Mouse (Mus musculus): ENCODE measurements at regions not wholly inside any gene's neighbourhood (a gene's known extent, or its start where the extent isn't known, plus 50 kb on each side); places are given as distances from the start of the nearest gene placed in this dataset.

GRCm38 (mm10) chr2:56083226-56083625, 647.5 kb downstream of the Kcnj3 start:
- DNase-seq, result no peak

DNA sequence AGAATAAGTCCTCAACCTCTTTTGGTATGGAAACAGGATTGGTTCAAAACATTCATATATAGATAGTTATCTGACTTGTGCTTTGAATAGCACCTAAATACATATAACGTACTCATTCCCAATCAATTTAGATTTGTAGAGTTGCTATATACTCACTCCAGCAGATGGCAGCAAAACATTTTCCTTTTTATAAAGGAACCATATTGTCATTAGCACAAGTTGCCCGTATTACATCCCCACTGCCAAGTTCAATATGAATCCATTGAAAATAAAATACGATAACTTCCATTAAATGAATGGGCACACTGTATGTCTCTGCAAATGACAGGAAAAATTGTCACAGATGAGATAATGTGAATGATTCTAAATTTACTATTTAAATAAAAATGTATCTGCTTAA, 673.8 kb downstream of the Kcnj3 start:
- DNase-seq, result no peak

- no peak for DNase-seq
These were observed 674.2 kb downstream of the Kcnj3 start for GRCm38 (mm10) chr2:56109975-56110374.

- DNase-seq, result peak; percentile 7
These were observed 678.7 kb downstream of the Kcnj3 start for GRCm38 (mm10) chr2:56114469-56114868.

GRCm38 (mm10) chr2:56119368-56119767, 683.6 kb downstream of the Kcnj3 start:
- DNase-seq, result no peak

DNA sequence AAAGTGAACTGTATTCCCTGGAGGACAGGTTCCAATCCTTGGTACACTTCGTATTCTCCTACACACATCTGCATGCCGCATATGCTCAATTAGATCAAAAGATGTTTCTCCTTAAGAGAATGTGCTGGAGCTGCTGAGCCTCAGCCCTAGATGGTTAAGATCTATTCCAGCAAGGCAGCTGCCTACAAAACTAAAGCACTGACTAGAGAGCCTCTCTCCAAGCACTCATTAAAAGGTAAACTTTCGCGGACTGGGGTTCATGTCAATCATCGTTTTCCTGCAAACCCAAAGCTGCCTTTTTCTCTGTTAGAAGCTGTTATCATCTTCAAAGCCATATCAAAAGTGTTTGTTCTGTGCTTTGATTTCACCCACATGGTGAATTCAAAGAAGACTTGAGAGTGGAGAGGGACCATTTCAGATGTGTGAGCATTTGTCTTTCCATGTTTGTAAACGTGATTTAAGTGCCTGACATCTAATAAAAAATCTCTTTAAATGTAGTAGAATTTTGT, 711.4 kb downstream of the Kcnj3 start:
- DNase-seq, result no peak

GRCm38 (mm10) chr2:56196449-56196848, 760.7 kb downstream of the Kcnj3 start:
- DNase-seq, result no peak

DNA sequence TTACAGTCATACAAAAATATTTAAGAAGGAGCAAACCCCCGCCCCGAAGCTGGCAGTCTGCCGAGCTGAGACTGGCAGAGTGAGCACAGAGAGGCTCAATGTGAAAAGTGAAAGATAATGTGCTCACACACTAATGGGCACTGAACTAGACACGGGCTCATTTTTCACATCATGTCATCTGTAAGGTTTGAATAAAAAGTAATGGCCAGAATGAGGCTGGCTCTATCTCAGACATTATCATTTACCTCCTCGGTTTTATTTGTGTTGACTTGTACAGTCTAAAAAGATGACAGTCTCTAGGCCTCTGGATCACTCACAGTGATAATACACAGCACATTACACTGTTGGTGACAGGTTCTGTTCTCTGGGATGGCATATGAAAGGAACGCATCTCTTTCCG, 791.7 kb downstream of the Kcnj3 start:
- no peak for DNase-seq

DNA sequence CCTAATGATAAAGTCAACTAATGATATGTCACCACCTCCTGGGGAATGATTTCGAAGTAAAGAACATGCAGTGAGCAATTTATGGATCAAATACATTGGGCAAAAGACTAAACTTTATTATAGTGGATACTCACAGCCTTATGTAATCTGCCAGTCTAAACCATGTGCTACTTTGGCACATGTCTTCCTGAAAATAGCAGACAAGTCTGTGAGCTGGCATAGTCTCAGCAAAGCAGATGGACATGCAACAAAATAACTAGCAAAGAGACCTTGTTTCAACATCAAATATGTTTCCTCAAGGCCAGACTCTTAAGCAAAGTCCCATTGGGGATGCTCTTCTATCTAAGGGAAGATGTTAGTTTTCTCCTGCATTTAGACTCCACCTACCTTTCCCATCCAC, 797.3 kb downstream of the Kcnj3 start:
- no peak for DNase-seq

GRCm38 (mm10) chr2:56257044-56257954, 821.5 kb downstream of the Kcnj3 start:
- no peak for DNase-seq

DNA sequence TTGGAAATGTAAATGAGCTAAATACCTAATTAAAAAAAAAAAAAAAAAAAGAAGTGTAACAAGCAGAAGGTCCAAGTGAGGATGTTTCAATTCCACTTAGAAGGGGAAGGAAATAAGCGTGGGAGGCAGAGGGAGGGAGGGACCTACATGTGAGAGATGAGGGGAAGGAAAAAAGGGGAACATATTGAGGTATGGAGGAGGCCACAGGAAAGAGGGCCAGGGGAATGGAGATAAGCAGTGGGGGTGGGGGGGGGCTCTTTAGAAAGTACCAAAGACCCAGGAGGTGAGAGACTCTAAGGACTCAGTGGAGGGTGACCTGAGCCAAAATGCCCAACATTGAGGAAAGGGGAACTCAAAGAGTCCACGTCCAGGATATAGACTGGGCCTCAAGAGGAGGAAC, 818.9 kb downstream of the Nr4a2 start:
- no peak for DNase-seq

GRCm38 (mm10) chr2:56321692-56322091, 802.1 kb downstream of the Nr4a2 start:
- no peak for DNase-seq

DNA sequence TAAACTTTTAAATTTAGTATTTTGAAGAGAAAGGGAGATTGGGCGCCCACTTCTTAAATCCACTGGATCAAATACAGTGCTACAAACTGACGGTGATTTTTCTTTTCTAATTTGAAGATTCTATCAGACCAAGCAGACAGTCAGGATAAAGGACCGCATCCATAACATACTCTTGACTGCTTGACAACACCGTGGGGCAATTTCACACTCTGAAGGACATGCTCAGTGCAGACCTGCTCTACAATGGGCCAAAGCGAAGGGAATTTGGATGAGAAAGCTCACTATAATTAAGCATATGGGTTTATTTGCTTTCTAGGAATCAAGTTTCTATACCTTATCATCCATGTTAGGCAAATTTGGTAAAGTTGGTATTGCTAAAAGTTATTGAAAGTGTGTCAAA, 801.3 kb downstream of the Nr4a2 start:
- DNase-seq, result no peak

GRCm38 (mm10) chr2:56335974-56336373, 787.8 kb downstream of the Nr4a2 start:
- DNase-seq, result no peak

DNA sequence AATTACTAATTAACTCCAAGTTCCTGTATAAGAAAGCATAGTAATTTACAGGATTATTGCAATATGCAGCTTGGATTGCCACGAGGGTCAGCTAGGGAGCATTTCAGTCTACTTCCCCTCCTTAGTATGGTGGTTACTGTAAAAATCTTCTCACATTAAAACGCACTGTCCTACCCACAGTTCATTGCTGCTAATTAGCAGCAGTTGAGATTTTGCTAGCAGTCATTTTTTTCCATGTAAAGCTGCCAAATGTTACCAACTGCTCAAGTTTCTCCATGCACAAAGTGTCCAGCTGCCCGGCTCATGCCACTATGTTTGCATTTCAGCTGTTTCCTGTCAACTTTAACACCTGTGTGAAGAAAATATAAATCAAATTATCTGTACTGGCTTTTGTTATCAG, 759.7 kb downstream of the Nr4a2 start:
- DNase-seq, result no peak
